Mouse (Mus musculus): Measurements from ENCODE around the gene Haus7.
"Not testable (repeated sequence)": the region's sequence is repeated elsewhere in the genome, so short reads cannot be mapped to it uniquely, and the experiment has no call there.

The Haus7 gene

GRCm38 (mm10) chrX:73458877-73459392, at the start of gene Haus7:
Haus7 (minus strand) TSS chrX:73459044.
- peak; percentile 62 for DNase-seq (ENCODE audit: extremely low read depth, low read depth, low spot score)

GRCm38 (mm10) chrX:73506577-73506976, 47.7 kb upstream of the Haus7 start:
- DNase-seq (ENCODE audit: extremely low read depth, low read depth, low spot score) = no peak

- no peak for DNase-seq (ENCODE audit: extremely low read depth, low read depth, low spot score)
Observed at GRCm38 (mm10) chrX:73505130-73505735, 46.4 kb upstream of the Haus7 start.

- no peak for DNase-seq (ENCODE audit: extremely low read depth, low read depth, low spot score)
Observed at GRCm38 (mm10) chrX:73496746-73497145, 37.9 kb upstream of the Haus7 start.

GRCm38 (mm10) chrX:73493567-73493966, 34.7 kb upstream of the Haus7 start:
- DNase-seq (ENCODE audit: extremely low read depth, low read depth, low spot score) = not testable (repeated sequence)

- no peak for DNase-seq (ENCODE audit: extremely low read depth, low read depth, low spot score)
Observed at GRCm38 (mm10) chrX:73490804-73491203, 32.0 kb upstream of the Haus7 start.

- DNase-seq (ENCODE audit: extremely low read depth, low read depth, low spot score) = no peak
Observed at GRCm38 (mm10) chrX:73490186-73490585, 31.3 kb upstream of the Haus7 start.

- DNase-seq (ENCODE audit: extremely low read depth, low read depth, low spot score) = no peak
Observed at GRCm38 (mm10) chrX:73486920-73487319, 28.1 kb upstream of the Haus7 start.

GRCm38 (mm10) chrX:73484870-73485269, 26.0 kb upstream of the Haus7 start:
- DNase-seq (ENCODE audit: extremely low read depth, low read depth, low spot score) = no peak

GRCm38 (mm10) chrX:73484076-73484475, 25.2 kb upstream of the Haus7 start:
- DNase-seq (ENCODE audit: extremely low read depth, low read depth, low spot score) = no peak

- DNase-seq (ENCODE audit: extremely low read depth, low read depth, low spot score) = no peak
Observed at GRCm38 (mm10) chrX:73483484-73483810, 24.6 kb upstream of the Haus7 start, which contains the start of gene Bgn. Bgn (plus strand) TSS chrX:73483602.

GRCm38 (mm10) chrX:73482643-73483483, 24.0 kb upstream of the Haus7 start:
- no peak for DNase-seq (ENCODE audit: extremely low read depth, low read depth, low spot score)

GRCm38 (mm10) chrX:73480334-73480733, 21.5 kb upstream of the Haus7 start:
- no peak for DNase-seq (ENCODE audit: extremely low read depth, low read depth, low spot score)

GRCm38 (mm10) chrX:73479656-73480055, 20.8 kb upstream of the Haus7 start:
- DNase-seq (ENCODE audit: extremely low read depth, low read depth, low spot score) = no peak

GRCm38 (mm10) chrX:73477500-73477899, 18.7 kb upstream of the Haus7 start:
- no peak for DNase-seq (ENCODE audit: extremely low read depth, low read depth, low spot score)

GRCm38 (mm10) chrX:73476621-73477020, 17.8 kb upstream of the Haus7 start:
- no peak for DNase-seq (ENCODE audit: extremely low read depth, low read depth, low spot score)

GRCm38 (mm10) chrX:73475658-73476256, 16.9 kb upstream of the Haus7 start:
- no peak for DNase-seq (ENCODE audit: extremely low read depth, low read depth, low spot score)

GRCm38 (mm10) chrX:73474340-73475165, 15.7 kb upstream of the Haus7 start:
- DNase-seq (ENCODE audit: extremely low read depth, low read depth, low spot score) = no peak

GRCm38 (mm10) chrX:73471764-73472163, 12.9 kb upstream of the Haus7 start:
- DNase-seq (ENCODE audit: extremely low read depth, low read depth, low spot score) = no peak

- DNase-seq (ENCODE audit: extremely low read depth, low read depth, low spot score) = no peak
Observed at GRCm38 (mm10) chrX:73468752-73469151, 9.9 kb upstream of the Haus7 start.

- DNase-seq (ENCODE audit: extremely low read depth, low read depth, low spot score) = no peak
Observed at GRCm38 (mm10) chrX:73468330-73468729, 9.5 kb upstream of the Haus7 start.

Data from fat pad, adult 2 months (tissue).